Mouse (Mus musculus) layer of hippocampus, postnatal 25 days (tissue): ENCODE data around the gene Selenoo. TPM values are rescaled to one million over a fixed set of nuclear protein-coding genes. Genes with fewer than 3 reads are reported as not detected.
A peak's percentile ranks its signal among the peaks of the same experiment; 100 is the strongest.

Experiments
- DNase-seq, 2 experiments: peaks; one replicate each; pipeline ENCODE4 v3.0.0; 2022; ENCODE audit warnings: mixed read lengths in 2 of 2, low spot score in 1 of 2; ENCODE audit errors: extremely low spot score in 1 of 2
- total RNA-seq, 2 experiments: library from RNA; stranded (reverse); gene quantifications; 2 replicates each; pipeline ENCODE4 v1.2.3; 2021

The Selenoo gene
- total RNA-seq, 2 experiments from 2014 or later: 19.7 to 22.5 TPM

DNA sequence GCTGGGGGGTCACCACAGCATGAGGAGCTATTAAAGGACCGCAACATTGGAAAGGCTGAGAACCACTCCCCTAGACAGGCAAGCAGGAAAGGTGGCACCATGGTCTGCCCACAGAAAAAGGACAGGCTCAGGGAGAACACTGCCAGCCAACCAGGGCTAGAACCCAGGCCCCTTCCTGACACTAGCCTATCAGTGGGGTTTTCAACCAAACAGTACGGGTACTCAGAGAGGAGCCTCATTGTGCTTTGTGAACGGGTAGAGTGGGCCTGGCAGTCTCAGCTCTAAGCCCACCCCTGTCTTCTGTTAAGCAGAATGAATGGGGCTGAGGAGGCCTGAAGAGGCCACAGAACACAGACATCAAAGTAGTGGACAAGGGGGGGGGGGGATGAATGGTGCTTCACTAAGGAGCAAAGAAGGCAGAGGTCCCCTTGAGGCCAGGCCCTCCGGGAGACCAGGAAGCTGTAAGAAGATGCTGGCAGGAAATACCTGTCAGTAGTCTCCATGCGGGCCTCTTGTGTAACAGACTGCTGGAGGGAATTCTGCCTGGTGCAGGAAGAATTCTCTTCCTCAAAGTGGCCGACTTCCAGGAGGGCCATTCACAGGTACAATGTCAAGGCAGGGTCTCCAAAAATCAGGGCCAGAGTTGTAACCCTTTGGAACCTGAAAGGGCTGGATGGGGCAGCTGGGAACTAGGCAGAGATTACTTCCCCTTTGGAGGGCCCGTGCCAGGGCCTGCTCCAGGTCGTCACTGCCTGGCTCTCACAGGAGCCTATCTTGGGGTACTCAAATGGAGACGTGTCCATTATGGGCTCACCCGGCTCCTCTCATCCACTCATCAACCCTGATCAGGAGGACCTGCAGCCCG, 14.0 kb upstream of the Selenoo start, which contains the start of gene Trabd:
TSS of gene Trabd (plus strand) at position 512 of the 865 bp plus-strand sequence.
- no peak for DNase-seq

DNA sequence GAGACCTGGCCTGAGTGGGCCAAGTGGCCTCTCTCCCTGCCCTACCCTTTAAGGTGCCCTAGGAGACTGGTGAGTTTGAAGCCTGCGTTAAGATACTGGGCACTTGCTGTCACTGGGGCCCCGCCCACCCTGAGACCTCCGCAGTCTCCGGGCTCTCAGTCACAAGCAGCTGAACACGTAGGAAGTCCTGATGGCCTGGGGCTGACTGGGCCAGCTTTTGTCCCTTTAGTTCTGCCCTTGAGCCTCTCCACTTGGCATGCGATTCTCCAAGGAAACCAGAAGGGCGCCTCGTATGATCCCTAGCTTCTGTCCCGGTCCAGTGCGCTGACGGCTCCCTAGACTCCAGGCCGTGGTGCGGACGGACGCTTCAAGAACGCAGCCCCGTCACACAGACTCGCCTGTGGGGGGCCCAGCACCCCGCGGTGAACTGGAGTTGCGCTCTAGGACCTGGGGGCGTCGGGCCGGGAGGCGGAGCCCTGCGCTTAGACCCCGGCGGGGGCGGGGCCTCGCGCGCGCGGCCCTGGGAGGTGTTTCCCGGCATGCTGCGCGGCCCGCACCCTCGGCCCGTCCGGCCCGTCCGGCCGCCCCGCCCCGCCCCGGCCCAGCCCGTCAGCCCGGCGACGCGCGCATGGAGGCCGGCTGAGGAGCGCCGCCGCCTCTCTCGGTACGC, 13.3 kb upstream of the Selenoo start:
- DNase-seq: peak; percentile 72 to 82

DNA sequence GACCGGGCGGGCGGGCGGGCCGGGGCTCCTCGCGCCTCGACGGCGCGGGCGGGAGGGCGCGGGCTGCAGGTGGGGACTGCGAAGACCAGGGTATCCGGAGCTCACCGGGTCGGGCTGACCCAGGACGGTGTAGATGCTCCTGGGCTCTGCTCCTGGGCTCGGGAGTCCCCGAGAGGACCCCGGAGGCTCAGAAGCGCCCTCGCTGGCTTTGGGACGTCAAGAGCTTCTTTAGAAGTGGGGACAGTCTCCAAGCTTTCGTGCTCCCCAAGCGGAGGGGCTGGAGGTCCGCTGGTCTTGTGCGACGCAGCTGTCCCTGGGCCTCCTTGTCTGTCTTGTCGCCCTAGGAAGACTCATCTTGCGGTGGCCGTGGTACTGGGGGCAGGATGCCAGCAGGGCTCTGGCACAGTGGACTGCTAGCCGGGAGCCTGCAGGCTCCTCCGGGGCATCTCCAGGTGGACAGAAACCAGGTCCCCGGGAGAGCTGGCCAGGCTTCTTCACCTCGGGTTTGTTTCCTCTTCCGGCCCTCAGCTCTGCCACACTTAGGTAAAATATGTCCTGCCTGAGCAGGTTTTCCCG, 12.6 kb upstream of the Selenoo start:
- no peak for DNase-seq

DNA sequence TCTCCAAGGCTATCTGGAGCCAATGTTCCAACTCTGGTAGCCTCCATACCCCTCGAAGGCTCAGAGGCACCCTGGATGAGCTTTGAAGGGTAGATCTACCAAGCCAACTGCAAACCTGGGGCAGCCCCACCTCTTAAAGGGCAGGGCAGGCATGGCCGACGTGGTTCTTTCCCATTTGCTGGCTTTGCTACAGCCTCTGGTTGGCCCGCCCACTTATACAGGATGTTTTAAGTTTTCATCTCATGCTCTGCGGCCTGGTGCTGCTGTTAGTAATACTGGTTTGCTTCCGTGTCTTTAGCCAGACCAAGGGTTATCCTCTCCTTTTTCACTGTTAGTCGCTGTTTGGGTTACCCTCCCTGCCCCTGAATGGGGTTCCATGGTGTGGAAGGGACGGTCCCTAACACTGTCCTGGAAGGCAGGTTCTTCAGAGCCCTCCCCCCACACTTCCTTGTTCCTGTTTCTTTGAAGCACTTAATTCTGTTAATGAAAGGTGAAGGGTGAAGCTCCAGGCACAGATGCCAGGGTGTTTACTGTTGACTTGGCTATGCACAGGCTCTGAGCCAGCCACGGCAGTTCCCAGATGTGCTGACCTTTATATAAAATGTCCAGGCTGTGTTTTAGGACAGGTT, 10.6 kb upstream of the Selenoo start:
- DNase-seq: no peak

DNA sequence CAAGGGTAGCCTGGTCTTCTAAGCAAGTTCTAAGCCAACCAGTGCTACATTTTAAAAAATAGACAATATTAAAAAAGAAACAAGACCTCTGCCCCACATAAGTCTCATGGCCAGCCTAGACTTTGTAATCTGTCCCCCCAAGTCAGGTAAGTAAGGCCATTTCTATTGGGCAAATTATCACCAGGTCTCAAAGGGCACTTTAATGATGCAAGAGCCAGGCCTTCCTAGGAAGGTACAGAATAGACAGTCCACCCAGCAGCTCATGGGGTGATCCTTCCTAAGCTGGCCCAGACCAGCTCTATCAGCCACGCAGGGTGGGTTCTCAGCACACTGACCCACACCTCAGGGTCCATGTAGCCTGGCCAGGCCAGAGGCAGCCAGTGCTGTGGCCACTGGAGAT, 5.0 kb upstream of the Selenoo start:
- DNase-seq: no peak

- no peak for DNase-seq
Measured at GRCm38 (mm10) chr15:89084826-89085225, 4.1 kb upstream of the Selenoo start.

DNA sequence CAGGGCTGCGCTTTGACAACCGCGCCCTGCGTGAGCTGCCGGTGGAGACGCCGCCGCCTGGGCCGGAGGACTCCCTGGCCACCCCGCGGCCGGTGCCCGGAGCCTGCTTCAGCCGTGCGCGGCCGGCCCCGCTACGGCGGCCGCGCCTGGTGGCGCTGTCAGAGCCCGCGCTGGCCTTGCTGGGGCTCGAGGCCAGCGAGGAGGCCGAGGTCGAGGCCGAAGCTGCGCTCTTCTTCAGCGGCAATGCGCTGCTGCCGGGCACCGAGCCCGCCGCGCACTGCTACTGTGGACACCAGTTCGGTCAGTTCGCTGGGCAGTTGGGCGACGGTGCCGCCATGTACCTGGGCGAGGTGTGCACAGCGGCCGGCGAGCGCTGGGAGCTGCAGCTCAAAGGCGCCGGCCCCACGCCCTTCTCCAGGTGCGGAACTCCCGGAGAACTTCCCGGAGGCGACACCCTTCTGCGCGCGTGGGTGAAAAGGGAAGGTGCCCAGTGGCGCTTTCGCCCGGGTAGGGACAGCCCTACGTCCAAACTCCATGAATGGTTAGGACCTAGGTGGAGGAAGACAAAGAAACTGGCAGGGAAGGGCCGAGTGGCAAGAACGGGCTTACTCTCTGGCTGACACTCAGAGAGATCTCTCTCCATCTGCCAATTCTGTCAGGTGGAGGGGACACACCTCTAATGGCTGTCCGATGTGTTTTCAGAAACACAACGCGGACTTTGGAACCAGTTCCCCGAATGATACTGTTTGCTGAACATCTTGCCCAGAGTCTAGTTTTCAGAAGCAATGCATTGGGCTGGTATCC, 566 bp downstream of the Selenoo start:
- DNase-seq: no peak

DNA sequence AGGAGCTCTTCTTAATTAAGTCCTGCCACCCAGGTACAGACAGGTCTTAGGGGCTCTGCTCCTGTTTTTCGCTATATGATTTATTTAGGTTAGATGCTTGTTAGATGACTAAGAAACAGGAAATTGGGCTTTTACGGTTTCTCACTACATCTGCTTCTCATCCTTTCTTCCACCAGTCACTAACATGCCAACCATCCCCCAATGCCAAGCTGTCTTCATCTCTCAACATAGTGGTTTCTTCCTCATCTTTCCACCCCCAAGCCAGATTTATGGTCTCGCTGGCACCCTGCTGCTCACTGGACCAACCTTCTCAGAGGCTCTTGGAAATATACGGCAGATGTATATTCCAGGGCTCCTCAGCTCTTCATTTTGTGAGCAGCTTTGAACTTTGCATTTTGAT, 1.8 kb downstream of the Selenoo start:
- no peak for DNase-seq

DNA sequence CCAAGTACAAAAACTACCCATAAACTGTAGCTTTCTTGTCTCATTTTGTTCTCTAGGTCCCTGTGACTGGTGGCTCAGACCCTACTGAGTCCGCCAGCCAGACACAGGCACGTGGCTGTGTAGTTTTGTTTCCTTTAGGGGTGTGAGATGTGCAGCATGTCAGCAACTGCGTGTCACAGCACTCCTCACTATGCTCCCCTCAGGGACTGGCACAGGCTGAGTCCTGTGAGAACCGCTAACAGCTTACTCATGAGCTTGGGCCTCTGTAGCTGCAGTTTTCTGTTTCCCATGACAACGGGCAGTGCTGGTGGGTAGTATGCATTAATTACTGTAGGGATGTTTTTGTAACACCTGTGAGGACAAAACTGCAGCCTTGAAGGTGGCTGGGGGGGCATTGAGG, 3.3 kb downstream of the Selenoo start:
- no peak for DNase-seq

GRCm38 (mm10) chr15:89097450-89097849, 8.6 kb downstream of the Selenoo start:
- DNase-seq: no peak

- no peak for DNase-seq
Measured at GRCm38 (mm10) chr15:89098616-89099015, 9.7 kb downstream of the Selenoo start.

DNA sequence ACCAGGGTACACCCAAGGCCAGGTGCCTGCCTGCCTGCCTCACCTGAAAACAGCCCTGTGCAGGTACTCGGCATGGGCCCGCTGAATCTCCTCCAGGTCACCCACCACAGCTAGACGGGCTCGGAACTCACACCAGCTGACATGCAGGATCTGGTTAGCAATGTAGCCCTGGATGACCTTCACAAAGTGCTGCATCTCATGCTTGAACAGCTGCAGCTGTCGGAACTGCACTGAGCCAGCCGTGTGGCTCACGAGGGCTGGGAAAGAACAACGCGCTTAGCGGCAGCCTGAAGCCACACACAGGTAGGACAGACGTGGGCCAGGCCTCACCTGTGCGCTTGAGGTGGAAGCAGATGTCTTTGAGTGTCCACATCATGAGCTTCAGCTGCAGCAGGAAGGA, 11.9 kb downstream of the Selenoo start:
- no peak for DNase-seq

GRCm38 (mm10) chr15:89102646-89103045, 13.8 kb downstream of the Selenoo start:
- DNase-seq: no peak

DNA sequence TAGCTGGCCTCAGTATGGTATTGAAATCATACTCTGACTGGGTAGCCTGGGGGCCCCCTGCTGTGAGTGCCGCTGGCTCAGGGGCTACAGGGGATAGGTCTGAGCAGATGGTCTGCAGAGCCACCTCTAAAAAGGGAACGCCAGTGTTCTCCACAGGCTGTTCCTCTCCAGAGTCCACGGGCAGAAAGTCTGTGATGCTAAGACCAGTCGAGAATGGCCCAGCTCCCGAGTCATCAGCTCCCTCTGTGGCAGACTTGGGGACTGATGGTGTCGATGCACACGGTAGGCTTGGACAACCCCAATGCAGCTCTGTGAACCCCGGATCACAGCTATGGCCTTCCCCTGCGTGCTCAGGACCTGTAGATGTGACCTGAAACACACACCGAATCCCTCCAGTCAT, 15.0 kb downstream of the Selenoo start:
- DNase-seq: no peak

GRCm38 (mm10) chr15:89104425-89104824, 15.5 kb downstream of the Selenoo start:
- no peak for DNase-seq

DNA sequence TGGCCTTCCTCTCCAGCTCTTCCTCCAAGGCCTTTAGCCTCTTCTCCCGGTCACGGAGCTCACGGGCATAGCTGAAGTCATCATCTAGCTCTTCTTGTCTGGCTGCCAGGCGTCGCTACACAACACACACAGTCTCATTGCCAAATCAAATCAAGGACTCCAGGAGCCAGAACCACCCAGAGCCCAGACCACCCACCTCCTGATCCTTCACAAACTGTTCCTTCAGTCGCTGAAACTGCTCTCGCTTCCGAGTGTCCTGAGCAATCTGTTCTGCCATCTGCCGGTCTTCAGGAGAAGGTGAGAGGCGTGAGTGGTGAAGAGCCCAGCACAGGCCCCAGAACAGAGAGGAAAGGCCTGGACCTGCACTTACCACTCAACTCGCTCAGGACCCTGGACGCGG, 17.2 kb downstream of the Selenoo start:
- no peak for DNase-seq

- no peak for DNase-seq
Measured at GRCm38 (mm10) chr15:89106976-89107375, 18.1 kb downstream of the Selenoo start.

DNA sequence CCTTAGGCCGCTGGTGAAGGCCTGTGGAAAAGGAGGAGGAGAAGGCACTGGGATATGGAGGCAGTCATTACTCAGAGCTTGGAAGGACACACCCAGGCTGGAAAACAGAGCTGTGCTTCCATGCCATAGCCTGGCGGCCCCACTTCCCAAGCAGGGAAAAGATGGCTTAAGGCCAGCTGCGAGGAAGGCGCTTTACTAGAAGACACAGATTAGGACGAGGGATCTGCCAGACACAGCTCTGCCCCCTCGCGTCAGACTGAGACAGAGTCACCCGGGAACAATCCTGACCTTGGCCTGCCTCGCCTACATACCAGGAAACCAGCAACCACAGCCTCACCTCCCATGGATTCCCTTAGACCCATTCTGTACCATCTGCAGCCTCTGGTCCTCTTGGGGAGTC, 21.3 kb downstream of the Selenoo start:
- no peak for DNase-seq

DNA sequence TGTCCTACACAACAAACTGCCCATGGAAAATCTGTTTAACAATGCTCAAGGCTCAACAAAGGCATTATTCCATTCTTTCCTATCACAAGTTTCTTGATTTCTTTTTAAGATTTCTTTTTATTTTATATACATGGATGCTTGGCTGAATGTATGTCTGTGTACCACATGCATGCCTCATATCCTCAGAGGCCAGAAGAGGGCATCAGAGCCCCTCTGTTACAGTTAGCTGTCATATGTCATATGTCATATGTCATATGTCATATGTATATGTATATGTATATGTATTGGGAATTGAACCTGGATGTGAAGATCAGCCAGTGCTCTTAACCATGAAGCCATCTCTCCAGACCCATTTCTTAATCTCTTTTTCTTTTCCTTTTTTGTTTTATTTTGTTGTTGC, 29.1 kb downstream of the Selenoo start:
- no peak for DNase-seq

DNA sequence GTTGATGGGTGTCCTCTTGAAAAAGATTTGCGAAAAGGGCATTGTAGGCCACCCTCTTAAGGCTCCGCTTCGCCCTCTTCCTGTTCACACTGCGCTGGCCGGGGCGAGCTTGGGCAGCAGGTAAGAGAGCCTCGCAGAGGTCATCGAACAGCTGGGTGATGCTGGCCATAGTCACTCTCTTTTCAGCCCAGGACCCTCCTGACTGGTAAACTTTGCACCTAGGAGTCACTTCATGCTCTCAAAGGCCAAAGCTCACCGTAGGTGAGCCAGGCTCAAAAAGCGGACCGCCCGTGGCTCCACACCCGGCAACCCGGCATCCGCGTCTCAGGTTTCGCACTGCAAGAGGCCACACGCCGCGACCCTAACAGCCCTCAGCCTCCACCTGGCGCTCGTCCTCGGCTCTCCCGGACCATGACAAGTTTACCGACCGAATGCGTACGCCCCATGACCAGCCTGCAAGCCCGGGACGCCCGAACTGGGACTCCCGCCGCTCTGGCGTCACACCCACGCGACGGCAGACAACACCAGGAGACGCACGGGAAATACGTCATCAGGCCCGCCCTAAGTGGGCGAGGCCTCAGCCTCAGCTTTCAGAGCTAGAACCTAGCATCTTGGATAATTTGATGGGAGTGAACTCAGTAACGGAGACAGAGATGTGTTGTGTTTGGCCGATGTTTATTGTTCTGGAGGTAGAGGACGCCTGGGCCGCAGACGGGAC, 33.9 kb downstream of the Selenoo start, which contains the start of gene Tubgcp6:
TSS of gene Tubgcp6 (minus strand) at position 464 of the 718 bp plus-strand sequence.
- peak; percentile 95 to 97 for DNase-seq
